Mouse (Mus musculus) brain, embryonic 18.5 days (tissue): ENCODE measurements around the gene Gys2.
A peak's percentile ranks its signal among the peaks of the same experiment; 100 is the strongest.

Experiments used
- DNase-seq: peaks from one replicate; pipeline ENCODE4 v3.0.0-alpha.2; 2012; ENCODE audit warnings: low read depth, low spot score

Gene Gys2

DNA sequence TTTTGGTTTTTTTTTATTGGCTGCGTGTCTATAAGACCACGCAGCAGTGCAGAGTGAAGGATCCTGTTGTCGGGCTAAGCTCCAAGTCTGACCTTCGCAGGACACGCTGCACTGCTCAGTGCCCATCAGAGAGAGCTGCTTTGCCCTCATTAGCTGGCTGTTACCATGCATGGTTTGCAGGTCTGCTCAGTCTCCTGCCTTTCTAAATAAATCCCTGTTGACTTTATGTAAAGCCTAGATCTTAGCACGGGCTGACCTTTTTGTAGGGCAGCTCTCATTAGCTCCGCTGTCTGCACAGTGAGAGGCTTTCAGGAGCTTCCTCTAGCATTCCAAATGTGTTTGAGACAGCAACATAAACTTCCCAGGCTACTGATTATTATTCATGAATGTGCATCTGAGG is 14.9 kb downstream of the Gys2 start:
- DNase-seq, result no peak

DNA sequence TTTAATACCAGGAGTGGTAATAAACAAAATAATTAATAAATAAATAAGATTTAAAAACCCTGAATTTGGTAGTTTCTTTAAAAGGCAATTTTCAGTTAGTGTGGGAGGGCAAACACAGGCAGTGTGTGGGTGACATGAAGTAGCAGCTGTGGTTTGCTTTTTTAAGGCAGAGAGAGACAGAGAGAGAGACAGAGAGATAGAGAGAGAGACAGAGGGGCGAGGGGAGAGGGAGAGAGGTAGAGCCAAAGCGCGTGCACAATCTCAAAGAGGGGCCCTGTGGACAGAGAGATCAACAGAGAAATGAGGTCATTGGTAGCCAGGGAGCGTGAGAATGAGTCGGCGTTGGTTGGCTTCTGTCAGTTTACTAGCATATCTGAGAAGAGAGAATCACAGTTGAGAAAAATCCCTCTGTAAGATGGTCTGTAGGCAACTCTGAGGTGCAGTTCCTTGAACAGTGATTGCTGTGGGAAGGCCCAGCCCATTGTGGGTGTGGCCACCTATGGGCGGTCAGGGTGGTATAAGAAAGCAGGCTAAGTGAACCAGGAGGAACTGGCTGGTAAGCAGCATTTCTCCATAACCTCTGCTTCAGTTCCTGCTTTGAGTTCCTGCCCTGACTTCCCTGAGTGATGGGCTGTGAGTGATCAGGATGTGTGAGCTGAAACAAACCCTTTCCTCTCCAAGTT is 17.5 kb downstream of the Gys2 start:
- DNase-seq, result no peak

GRCm38 (mm10) chr6:142453311-142453710 is 19.6 kb downstream of the Gys2 start:
- no peak for DNase-seq

GRCm38 (mm10) chr6:142451381-142451780 is 21.5 kb downstream of the Gys2 start:
- DNase-seq, result no peak

DNA sequence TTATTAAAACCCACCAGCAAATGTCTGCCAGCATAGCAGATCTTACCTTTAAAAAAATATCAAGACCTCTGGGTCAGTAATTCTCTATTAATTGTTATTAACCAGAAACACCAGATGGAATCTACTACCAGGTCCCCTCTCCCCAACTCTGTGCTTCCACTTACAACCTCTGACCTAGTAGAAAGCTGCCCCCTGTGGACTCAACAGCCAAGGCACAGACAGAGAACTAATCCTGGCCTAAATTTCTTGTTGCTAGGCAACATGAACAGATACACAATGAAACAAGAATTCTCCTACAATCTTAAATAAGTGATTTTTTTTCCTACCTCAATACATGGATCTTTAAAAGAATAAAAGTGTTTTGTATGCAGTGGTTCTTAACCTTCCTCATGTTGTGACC is 43.8 kb downstream of the Gys2 start:
- DNase-seq, result no peak

GRCm38 (mm10) chr6:142424976-142425375 is 47.9 kb downstream of the Gys2 start:
- DNase-seq, result no peak

DNA sequence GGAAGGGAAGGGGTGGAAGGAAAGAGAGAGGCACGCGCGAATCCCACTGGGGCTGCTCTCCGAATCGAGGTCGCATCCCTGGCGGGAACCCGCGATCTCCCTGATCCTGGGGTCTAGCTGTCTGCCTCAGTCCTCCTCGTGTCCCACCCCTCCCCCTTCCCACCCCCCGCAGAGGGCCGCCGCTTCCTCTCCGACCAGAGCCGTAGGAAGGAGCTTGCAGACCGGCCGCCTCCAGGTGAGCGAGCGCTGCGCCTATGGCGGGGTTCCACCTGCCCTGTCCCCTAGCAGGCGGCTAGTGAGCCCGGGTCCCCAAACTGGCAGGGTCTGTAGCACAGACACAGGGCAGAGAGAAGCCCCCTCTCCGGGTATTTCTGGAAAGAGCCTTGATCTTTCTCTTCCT is 58.3 kb downstream of the Gys2 start:
- no peak for DNase-seq

DNA sequence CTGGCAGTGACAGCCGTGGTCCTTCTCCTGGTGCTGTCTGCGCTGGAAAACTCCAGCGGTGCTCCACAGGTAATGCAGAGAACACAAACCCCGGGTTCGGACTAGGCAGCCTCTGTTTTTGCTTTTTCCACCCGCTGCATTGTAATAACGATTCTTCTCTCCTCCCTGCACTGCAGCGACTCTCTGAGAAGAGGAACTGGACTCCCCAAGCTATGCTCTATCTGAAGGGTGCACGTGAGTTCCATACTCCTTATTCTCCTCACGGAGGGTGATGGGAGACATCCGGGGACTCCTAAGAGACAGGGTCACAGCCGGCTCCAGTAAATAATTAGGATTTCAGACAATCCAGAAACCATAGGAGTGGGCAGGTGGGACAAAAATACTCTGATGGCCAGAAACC is 59.1 kb downstream of the Gys2 start:
- no peak for DNase-seq

DNA sequence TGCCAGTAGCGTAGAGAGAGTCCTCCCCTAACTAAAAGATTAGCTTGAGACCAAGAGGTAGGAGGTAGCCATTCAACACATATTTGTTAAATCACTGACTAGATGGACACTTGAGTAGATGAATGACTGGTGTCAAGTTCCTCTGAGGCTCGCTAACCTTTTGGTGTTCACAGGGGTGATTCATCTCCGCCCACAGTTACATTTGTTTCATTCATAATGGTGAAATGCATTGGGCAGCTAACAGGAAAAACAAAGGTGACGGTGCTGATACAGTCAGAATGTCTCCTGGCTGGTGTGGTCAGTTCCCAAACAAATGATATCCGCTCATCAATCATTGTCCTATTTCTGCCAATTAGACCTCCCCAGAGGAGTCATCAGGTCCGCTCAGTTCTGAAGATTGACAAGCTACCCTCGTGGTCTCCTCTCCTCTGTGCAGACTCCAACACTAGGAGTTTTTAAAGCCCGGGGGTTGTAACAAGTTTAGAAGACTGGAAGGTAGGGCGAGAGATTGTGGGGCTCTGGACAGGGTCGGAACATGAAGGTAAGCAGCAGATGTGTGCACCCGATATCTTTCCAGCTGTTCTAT is 59.9 kb downstream of the Gys2 start, which contains the start of gene Spx:
TSS of gene Spx (plus strand) at position 536 of the 586 bp plus-strand sequence.
- no peak for DNase-seq

DNA sequence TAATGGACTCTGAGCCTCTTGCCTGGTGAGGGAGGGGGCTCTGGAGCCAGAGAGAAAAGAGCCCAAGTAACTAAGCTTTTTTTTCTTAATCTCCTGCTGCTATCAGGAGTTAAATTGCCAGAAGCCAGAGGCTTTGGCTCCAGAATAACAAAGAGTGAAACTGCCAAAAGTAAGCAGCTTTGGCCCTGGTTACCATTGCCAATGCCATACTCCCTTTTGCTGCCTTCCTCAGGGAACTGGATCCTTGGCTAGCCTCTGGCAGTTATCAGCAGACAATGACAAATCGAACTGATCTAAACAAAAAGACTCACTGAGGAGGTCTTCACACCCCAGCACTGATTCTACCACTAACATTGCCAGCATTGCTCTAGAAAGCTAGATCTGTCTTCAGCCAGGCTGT is 61.8 kb downstream of the Gys2 start:
- DNase-seq, result no peak

DNA sequence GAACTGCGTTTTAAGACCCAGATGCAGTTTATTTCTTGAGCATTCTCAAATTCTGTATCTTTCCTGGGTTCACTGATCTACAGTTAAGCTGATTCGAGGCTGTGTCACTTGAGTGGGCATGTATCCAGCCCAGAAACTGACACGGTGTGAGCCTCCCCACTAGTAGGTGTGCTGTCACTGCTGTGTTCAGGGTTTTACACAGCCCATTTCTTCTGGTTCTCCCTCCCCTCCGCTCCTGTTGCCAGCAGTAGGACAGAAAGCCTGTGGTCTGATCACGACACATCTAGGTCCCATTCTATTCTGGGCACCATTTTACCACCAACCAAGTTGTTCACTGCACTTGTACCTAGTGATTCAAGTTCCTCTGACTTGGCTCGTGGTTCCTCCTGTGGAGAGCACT is 77.2 kb downstream of the Gys2 start:
- DNase-seq, result no peak

GRCm38 (mm10) chr6:142394669-142395068 is 78.2 kb downstream of the Gys2 start:
- no peak for DNase-seq

DNA sequence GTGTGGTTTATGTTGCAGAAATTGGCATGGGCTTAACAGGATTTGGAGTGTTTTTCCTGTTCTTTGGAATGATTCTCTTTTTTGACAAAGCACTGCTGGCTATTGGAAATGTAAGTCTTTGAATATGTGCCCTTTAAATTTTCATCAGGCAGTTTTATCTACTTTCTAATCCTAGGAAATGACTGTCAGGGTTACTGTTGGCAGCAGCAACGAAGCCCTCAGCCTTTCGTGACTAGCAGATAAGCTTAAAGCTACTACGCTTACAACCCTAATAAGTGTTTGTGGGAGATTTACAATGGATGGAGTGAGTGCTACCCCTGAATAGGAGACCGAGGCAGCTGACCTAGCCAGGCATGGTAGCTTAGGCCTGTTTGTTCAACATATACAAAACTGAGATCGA is 80.6 kb downstream of the Gys2 start:
- no peak for DNase-seq

DNA sequence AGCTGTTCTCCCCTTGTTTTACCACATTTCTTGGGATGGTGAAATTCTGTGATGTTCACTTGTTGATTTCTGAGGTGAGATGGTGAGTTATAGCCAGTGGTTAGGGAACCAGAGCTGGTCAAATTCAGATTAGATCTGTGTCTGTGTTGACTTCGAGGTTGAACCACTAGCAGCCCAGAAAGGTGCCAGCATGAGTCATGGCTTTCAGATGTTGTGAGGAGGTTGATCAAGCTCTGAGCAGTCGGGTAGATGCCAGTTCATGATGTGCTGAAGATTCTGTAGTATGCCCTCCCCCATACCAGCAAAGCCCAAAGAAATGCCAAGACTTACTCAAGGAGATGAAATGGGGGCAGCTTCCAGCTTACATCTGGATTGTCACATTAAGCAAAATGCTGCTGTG is 83.8 kb downstream of the Gys2 start:
- no peak for DNase-seq

GRCm38 (mm10) chr6:142387755-142388271 is 85.1 kb downstream of the Gys2 start:
- no peak for DNase-seq

GRCm38 (mm10) chr6:142387011-142387754 is 85.7 kb downstream of the Gys2 start, which contains the start of the genes Recql and Golt1b:
Recql (minus strand) TSS chr6:142387087.
Golt1b (plus strand) TSS chr6:142387221.
- DNase-seq, result peak; percentile 93

DNA sequence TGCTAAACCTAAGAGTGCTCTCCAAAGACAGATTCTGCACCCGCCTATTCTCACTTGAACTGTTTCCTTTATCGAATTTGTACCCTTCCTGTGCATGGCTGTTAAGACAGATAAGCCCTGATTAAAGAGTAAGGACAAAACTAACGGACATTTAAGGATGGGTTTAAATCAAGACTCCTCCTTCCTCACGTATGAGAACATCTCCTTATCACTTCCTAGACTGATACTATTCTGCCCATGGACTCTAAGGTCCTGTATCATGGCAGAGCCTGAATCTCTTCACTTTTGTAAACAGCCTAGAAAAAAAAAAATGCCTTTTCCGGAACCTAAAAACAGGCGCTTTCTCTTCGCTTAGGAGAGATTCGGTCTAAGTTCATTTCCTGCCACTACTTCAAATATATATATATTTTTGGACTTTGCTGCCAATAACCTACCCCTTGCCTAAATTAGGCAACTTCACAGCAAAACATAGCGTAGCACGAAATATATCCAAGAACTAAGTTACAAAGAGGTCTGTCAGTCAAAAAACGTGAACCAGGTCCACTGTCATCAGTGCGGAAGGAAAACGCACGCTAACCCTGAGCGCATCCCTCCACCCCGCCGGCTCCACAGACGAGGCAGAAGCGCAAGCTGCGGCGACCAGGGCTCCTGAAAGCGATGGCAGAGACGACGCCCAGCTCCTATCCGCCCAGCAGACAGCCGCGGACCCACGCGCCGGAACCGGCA is 86.5 kb downstream of the Gys2 start:
- no peak for DNase-seq

DNA sequence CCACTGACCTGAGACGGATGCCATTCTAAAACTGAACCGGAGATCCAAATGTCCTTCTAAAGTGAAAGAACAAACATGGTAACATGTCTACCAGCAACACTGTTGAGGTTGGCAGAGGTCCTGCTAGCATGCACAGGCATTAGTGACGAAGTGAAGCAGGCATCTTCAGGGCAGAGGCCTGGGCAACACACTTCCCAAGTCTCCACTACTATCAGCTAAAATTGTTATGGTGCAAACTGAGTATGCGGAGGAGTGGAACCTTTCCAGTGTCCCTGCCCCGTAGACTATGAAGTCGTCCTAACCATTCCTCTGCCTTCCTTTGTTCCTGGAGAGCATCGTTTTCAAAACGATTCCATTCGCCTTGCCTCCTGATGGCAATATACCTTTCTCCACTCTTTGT is 88.4 kb downstream of the Gys2 start:
- DNase-seq, result no peak

DNA sequence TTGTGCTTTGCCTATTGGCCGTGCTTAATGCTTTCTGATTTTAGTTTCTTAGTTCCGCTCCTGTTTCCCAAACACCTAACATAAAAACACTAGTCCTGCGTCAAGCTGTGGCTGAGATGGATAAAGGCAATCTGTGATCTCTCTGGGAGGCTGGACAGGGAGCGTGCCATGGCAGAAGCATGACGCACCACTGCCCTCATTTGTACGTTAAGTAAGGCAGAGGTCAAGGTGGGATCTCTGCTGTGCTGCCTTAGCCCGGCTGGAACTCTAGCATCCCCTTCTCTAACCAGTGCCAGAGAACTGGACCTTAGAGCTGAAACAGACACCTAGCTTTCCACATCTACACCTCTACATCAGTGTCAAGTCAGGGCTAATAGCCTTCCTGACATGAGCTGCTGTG is 91.3 kb downstream of the Gys2 start:
- no peak for DNase-seq

DNA sequence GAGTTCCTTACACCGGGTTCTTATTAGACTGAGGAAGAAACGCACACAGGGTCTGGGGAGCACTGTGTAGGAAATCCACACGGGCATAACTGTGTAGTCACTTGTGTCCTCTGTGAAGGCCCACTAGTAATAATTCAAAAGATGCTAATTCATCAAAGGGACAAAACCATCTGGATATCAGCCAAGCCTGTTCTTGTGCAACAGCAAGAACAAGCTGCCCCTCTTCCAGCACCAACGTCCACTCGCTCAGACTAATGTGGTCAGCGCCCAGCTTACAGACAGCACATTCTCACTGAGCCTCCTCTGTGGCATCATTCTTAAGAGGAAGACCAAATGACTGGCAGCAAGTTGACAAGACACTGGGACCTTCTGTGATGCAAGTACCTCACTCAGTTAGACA is 92.9 kb downstream of the Gys2 start:
- no peak for DNase-seq

DNA sequence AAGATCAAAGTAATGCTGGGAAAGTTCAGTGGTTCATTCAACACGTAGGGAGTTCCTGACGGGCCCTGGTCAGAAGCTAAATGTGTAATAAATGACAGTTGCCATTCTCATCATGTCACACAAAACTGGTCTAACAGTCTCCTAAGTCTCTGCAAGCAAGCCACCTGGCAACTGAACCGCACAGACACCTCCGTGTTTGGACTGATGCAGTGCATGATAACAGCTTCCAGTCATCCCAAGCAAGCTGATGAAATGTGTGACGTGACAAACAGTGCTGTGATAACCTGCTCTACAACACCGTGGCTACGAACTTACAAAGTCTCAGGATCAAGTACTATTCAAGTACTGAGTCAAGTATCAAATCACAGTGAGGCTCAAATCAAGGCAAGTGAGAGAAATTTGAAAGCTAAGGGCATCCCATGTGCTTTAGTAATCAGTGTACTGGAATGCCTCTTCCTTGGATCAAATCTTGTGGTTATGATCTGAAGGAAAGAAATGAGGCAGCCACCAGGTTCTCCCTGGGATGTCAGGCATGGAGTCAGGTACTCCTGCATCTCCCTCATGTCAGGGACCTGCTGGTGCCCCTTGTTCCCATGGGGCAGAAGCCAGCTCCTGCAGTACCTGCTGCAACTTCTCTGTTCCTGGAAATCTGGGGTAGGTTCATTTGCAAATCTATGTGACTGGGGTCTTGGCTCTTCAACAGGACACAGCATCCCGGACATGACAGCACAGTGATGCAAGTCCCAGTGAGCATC is 94.2 kb downstream of the Gys2 start:
- DNase-seq, result no peak
